Mouse (Mus musculus): ENCODE measurements at regions not wholly inside any gene's neighbourhood (a gene's known extent, or its start where the extent isn't known, plus 50 kb on each side); places are given as distances from the start of the nearest gene placed in this dataset.

DNA sequence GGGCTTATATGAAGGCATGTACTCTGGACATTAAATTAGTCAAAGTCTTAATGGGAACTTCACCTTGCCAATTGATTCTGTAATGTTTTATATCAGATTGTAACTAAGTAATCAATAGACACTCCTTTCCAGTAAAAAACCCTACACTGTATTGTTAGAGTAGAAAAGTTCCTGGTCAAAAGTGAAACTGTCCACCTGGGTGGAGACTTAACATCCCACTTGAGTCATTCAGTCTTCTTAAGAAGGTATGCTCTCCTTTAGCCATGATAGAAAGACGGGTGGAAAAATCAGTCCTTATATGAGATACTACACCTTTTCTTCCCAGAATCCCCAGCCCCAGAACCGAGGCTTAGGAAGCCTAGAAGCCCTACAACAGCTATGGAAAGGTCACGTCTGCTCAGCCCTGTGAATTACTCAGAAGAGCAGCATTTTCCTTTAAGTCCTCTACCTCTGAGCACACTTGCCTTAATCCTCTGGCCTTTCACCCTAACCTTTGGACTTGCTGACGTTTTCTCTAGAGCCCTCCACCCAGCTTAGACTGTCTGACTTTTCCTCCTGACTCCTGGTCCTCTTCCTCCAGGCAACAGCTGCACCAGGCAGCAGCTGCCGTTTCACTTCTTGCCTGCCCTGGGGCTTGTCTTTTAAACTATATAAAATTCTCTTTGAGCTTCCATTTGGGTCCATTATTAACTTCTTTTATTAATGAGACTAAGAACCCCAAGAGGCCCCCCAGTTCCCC, 93.4 kb upstream of the Ankrd50 start:
- no peak for DNase-seq

DNA sequence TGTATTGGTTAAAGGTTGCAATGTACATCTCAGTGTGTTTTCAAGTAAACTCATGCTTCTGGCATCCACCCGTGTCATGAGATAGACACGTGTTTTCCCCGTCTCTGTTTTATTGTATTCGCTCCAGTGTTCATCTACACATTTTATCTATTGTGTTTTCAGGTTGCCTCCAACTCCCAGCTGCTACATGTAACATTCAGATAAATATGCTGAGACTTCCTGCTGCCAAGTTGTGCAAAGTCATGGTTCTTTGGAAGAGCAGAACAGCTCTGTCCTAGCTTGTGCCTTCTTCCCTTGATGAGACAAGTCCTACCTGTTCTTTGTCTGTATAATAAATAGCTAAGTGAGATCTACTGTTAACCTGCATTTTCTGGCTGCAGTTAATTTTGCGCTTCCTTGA, 89.0 kb upstream of the Ankrd50 start:
- no peak for DNase-seq

GRCm38 (mm10) chr3:38572159-38572558, 87.5 kb upstream of the Ankrd50 start:
- DNase-seq, result no peak

DNA sequence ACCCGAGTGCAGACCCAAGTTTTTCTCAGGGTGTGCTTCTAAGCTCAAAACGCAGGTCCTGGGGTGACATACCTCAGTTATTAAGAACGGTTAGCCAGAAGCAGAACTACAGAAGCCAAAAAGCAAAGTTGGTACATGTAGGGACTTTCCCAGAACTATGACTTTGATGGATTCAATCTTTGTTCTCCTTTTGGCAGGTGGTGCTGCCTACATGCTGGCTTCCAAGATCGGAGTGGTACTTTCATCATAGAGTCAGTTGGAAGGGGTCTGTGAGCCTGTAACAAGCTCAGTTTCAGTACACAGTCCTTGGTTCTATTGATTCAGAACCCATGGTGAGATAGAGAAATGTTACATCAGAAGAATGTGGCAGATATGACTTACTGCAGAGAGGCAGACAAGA, 86.6 kb upstream of the Ankrd50 start:
- DNase-seq, result no peak

DNA sequence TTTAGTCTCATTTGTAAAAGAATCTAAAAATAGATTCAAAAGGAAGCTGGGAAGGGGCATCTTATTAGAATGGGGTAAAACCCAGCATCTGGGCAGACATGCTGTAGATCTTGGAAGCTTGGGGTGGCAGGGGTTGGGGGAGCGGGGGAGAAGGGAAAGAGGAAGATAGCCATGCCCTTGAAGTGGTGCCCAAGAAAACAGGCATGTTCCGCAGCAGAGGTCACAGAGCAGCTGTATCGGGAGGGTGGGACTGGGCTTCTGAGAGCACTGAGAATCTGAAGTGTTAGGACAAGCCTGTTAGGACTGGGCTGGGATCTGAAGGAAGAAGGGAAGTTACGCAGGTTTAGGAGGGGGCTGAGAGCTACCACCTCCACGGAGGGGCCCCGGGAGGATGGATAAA, 84.4 kb upstream of the Ankrd50 start:
- no peak for DNase-seq

DNA sequence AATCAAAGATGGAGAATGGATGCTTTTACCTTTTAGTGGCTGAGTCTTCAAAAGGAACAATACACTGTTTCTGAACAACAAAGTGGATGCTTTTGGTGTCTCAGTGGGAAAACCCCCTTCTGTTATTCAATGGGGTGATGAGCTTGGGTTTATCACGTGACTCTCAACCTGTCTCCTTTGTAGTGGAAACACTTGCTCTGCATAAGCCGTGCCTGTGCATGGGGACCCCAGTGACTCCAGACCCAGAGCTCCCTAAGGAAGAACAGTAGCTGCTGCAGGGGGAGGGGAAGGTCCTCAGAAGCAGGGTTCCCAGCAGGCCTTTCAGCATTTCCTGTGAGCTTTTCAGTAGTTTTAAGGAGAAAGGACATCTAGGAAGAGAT, 83.9 kb upstream of the Ankrd50 start:
- no peak for DNase-seq

DNA sequence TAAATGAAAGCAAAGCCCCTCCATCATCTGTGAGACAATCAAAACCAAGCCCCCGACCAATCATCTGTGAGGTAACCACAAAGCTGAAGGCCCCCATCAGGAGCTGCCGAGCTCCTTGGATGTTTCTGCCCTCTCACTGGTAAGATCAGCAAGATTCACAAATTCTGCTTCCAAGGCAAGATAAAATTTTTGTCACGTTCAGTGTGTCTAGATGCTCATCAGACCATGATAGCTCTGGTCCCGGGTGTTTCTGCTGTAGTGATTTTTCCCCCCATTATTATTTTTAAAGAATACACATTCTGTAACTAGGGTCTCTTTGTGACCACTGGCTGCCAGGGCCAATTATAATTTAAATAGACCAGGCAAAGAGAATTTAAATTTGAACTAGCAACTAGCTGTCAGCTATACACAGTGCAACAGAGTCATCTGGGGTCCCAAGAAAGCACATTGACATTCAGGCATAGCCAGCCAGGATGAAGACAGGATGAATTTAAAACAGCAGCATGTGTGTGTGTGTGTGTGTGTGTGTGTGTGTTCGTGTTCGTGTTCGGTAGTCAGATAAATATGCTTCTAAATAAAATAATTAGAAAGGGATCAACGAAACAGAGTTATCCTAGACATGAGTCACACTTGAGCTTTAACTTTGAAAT, 83.4 kb upstream of the Ankrd50 start:
- no peak for DNase-seq

DNA sequence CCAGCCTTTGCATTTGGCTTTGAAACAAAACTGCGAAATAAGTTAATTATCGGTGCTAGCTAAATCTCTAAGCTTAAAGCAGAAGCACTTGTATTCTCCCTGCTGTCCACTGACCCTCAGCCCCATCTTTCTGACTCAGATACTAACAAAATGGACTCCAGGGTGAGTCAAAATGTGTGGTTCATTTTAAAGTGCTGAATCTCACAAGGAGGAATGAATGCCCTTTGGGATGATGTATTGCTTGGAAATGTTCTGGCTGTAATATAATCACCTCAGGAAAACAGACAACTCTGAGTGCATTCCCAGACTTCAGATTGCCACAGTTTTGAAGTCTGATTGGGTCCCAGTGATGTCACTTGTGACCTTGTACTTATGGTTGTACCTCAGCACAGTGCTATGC, 81.9 kb upstream of the Ankrd50 start:
- no peak for DNase-seq

GRCm38 (mm10) chr3:38564844-38565243, 80.2 kb upstream of the Ankrd50 start:
- DNase-seq, result no peak

GRCm38 (mm10) chr3:38564364-38564763, 79.7 kb upstream of the Ankrd50 start:
- DNase-seq, result no peak

GRCm38 (mm10) chr3:38561186-38561585, 76.5 kb upstream of the Ankrd50 start:
- DNase-seq, result peak; percentile 4

- DNase-seq, result no peak
These were observed 71.3 kb upstream of the Ankrd50 start for GRCm38 (mm10) chr3:38555939-38556338.

GRCm38 (mm10) chr3:38553470-38554043, 68.9 kb upstream of the Ankrd50 start:
- no peak for DNase-seq

- DNase-seq, result no peak
These were observed 62.4 kb upstream of the Ankrd50 start for GRCm38 (mm10) chr3:38547032-38547431.

- no peak for DNase-seq
These were observed 60.9 kb upstream of the Ankrd50 start for GRCm38 (mm10) chr3:38545501-38545896.

- DNase-seq, result no peak
These were observed 60.3 kb upstream of the Ankrd50 start for GRCm38 (mm10) chr3:38544718-38545500.

GRCm38 (mm10) chr3:38543816-38544215, 59.2 kb upstream of the Ankrd50 start:
- no peak for DNase-seq

- DNase-seq, result peak; percentile 7
These were observed 56.7 kb upstream of the Ankrd50 start for GRCm38 (mm10) chr3:38541296-38541695.

DNA sequence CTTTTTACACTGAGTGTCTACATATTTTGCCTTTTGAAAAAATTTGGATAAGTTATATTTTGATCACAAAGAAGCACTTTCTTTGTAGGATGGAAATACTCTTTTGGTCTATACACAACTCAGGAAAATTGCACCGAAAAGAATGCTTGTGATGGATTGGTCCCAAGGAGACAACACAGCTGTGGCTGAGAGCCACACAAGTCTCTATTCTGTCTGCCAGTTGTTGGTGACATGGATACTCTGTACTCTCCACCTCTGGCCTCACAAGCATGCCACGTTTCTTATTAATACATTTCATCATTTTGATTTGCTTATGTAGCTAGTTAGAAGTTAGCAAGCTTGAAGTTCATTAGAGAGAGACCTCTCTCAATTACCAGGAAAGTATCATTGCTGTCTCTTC, 53.7 kb upstream of the Ankrd50 start:
- no peak for DNase-seq

DNA sequence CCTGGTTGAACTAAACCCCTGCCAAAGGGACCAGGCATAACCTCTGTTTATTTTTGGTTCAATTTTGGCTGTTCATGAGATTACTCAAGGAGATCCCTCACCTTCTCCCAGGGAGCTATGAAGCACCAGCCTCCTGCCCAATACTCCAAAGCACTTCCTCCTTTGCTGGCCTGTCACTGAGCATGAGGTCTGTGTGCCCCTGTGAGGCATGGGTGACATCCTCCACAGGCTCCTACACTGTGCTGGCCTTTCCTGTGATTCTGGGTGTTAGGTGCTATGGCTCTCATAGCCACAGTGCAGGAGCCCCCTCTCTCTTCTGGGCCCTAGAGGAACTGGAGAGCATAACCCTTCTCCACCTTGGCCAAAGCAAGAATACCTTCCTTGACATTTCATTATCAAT, 53.1 kb upstream of the Ankrd50 start:
- no peak for DNase-seq
